Mouse (Mus musculus): Measurements from ENCODE around the gene Aebp1.

The Aebp1 gene

GRCm38 (mm10) chr11:5861678-5862393, at the start of gene Aebp1:
TSS of gene Aebp1 (plus strand) at chr11:5861947.
- DNase-seq (ENCODE audit: extremely low spot score, low spot score) = peak; percentile 55

GRCm38 (mm10) chr11:5813381-5813780, 48.4 kb upstream of the Aebp1 start:
- no peak for DNase-seq (ENCODE audit: extremely low spot score, low spot score)

- no peak for DNase-seq (ENCODE audit: extremely low spot score, low spot score)
These were observed 42.5 kb upstream of the Aebp1 start for GRCm38 (mm10) chr11:5819223-5819622.

- no peak for DNase-seq (ENCODE audit: extremely low spot score, low spot score)
These were observed 36.3 kb upstream of the Aebp1 start for GRCm38 (mm10) chr11:5825432-5825831.

- no peak for DNase-seq (ENCODE audit: extremely low spot score, low spot score)
These were observed 33.8 kb upstream of the Aebp1 start for GRCm38 (mm10) chr11:5827931-5828330.

- no peak for DNase-seq (ENCODE audit: extremely low spot score, low spot score)
These were observed 33.1 kb upstream of the Aebp1 start for GRCm38 (mm10) chr11:5828509-5829191.

- no peak for DNase-seq (ENCODE audit: extremely low spot score, low spot score)
These were observed 32.4 kb upstream of the Aebp1 start for GRCm38 (mm10) chr11:5829327-5829726.

- DNase-seq (ENCODE audit: extremely low spot score, low spot score) = no peak
These were observed 27.2 kb upstream of the Aebp1 start for GRCm38 (mm10) chr11:5834506-5834905.

GRCm38 (mm10) chr11:5835057-5835456, 26.7 kb upstream of the Aebp1 start:
- no peak for DNase-seq (ENCODE audit: extremely low spot score, low spot score)

- DNase-seq (ENCODE audit: extremely low spot score, low spot score) = no peak
These were observed 25.6 kb upstream of the Aebp1 start for GRCm38 (mm10) chr11:5836126-5836525.

- DNase-seq (ENCODE audit: extremely low spot score, low spot score) = peak; percentile 90
These were observed 24.2 kb upstream of the Aebp1 start, which contains the start of gene Polm for GRCm38 (mm10) chr11:5837251-5838246. TSS of gene Polm (minus strand) at chr11:5838016.

- no peak for DNase-seq (ENCODE audit: extremely low spot score, low spot score)
These were observed 21.4 kb upstream of the Aebp1 start for GRCm38 (mm10) chr11:5840346-5840745.

- no peak for DNase-seq (ENCODE audit: extremely low spot score, low spot score)
These were observed 20.0 kb upstream of the Aebp1 start for GRCm38 (mm10) chr11:5841751-5842150.

- no peak for DNase-seq (ENCODE audit: extremely low spot score, low spot score)
These were observed 18.6 kb upstream of the Aebp1 start for GRCm38 (mm10) chr11:5843131-5843530.

GRCm38 (mm10) chr11:5846639-5847345, 15.0 kb upstream of the Aebp1 start:
- no peak for DNase-seq (ENCODE audit: extremely low spot score, low spot score)

GRCm38 (mm10) chr11:5848741-5849140, 13.0 kb upstream of the Aebp1 start:
- no peak for DNase-seq (ENCODE audit: extremely low spot score, low spot score)

- no peak for DNase-seq (ENCODE audit: extremely low spot score, low spot score)
These were observed 12.4 kb upstream of the Aebp1 start for GRCm38 (mm10) chr11:5849316-5849715.

GRCm38 (mm10) chr11:5850452-5850851, 11.3 kb upstream of the Aebp1 start:
- DNase-seq (ENCODE audit: extremely low spot score, low spot score) = no peak

- DNase-seq (ENCODE audit: extremely low spot score, low spot score) = no peak
These were observed 10.6 kb upstream of the Aebp1 start for GRCm38 (mm10) chr11:5851021-5851736.

GRCm38 (mm10) chr11:5852314-5852713, 9.4 kb upstream of the Aebp1 start:
- no peak for DNase-seq (ENCODE audit: extremely low spot score, low spot score)
